Mouse (Mus musculus) ES-E14 (cell line): ENCODE measurements around the gene Rora. TPM values are rescaled to one million over a fixed set of nuclear protein-coding genes. Genes with fewer than 3 reads are reported as not detected.

ENCODE experiments used
- DNase-seq: peaks from one replicate; pipeline ENCODE4 v3.0.0-alpha.2; 2013; ENCODE audit warnings: low read depth, low spot score
- H3K27ac ChIP-seq: 2 replicates; pipeline ENCODE4 v1.5.1; 2012; ENCODE audit warnings: low read depth, mild to moderate bottlenecking, low read length, moderate library complexity, mixed read lengths; ENCODE audit not compliant: poor library complexity, insufficient read depth, severe bottlenecking
- H3K36me3 ChIP-seq: 2 replicates; pipeline ENCODE4 v1.6.1; 2012; ENCODE audit warnings: mild to moderate bottlenecking, low read length, moderate library complexity, mixed read lengths; ENCODE audit not compliant: control insufficient read depth, poor library complexity, insufficient read depth, severe bottlenecking
- H3K4me1 ChIP-seq, 2 experiments: fragments of 150-350 bp in 1 of 2; sonication (generic) in 1 of 2; 2 replicates each; pipeline ENCODE4 v1.6.1; 2012; ENCODE audit warnings: low read length in 2 of 2, mild to moderate bottlenecking in 1 of 2, mixed read lengths in 1 of 2; ENCODE audit not compliant: control insufficient read depth in 2 of 2, insufficient read depth in 2 of 2, poor library complexity in 1 of 2
- H3K4me3 ChIP-seq, 2 experiments: fragments of 150-350 bp in 1 of 2; sonication (generic) in 1 of 2; 2 replicates each; pipeline ENCODE4 v1.5.1; 2012; ENCODE audit warnings: low read length in 2 of 2, low read depth in 1 of 2, mild to moderate bottlenecking in 1 of 2, mixed read lengths in 1 of 2; ENCODE audit not compliant: insufficient read depth in 1 of 2, poor library complexity in 1 of 2, severe bottlenecking in 1 of 2
- H3K9ac ChIP-seq: 2 replicates; pipeline ENCODE4 v1.6.1; 2012; ENCODE audit warnings: low read depth, mild to moderate bottlenecking, low read length, mixed read lengths; ENCODE audit not compliant: poor library complexity, insufficient read depth, severe bottlenecking
- H3K9me3 ChIP-seq: fragments of 150-350 bp; sonication (generic); 2 replicates; pipeline ENCODE4 v1.6.1; 2012; ENCODE audit warnings: low read depth, mild to moderate bottlenecking, low read length; ENCODE audit not compliant: control insufficient read depth, insufficient read depth
- CHD2 ChIP-seq: IDR thresholded peaks from 2 replicates; pipeline ENCODE4 v1.6.1; 2014; ENCODE audit warnings: mild to moderate bottlenecking, low read depth, low read length, inconsistent platforms
- HCFC1 ChIP-seq: IDR thresholded peaks from 2 replicates; pipeline ENCODE4 v1.6.1; 2012; ENCODE audit warnings: low read length, inconsistent platforms, borderline replicate concordance; ENCODE audit not compliant: insufficient read depth
- MAFK ChIP-seq: IDR thresholded peaks from 2 replicates; pipeline ENCODE4 v1.6.1; 2014; ENCODE audit warnings: mild to moderate bottlenecking, low read depth, low read length, inconsistent platforms; ENCODE audit not compliant: insufficient read depth
- ZC3H11A ChIP-seq: IDR thresholded peaks from 2 replicates; pipeline ENCODE4 v1.6.1; 2012; ENCODE audit warnings: low read depth, mild to moderate bottlenecking, inconsistent platforms, low read length, borderline replicate concordance
- ZNF384 ChIP-seq: IDR thresholded peaks from 2 replicates; pipeline ENCODE4 v1.6.1; 2012; ENCODE audit warnings: low read depth, low read length, inconsistent platforms
- in situ Hi-C, 2 experiments: fragments of 600-800 bp; cut with MboI; formaldehyde crosslinking; loops; one replicate each; pipeline ENCODE4 v1.15.1; 2025; ENCODE audit warnings: low sequenced_read_pairs in 2 of 2, inconsistent platforms in 1 of 2; ENCODE audit not compliant: unreplicated experiment in 2 of 2
- total RNA-seq: library from RNA; depleted of rRNA; stranded (reverse); fragments of 300-350 nt; gene quantifications from 2 replicates; pipeline ENCODE4 v1.2.3, GENCODE M21; 2012

Rora gene
- total RNA-seq, 1 experiment: 2.1 TPM

GRCm38 (mm10) chr9:68707636-68708035 lies 54.0 kb downstream of the Rora start:
- Histone ChIP-seq H3K4me1 (no peaks in the 10 kb centered on the region), H3K36me3 (no peaks in the 10 kb centered on the region), H3K4me3 (no peak overlapping the region), H3K9me3 (no peaks in the 10 kb centered on the region), H3K27ac (no peak overlapping the region), H3K9ac (no peak overlapping the region)
- TF ChIP-seq HCFC1 (no peak), ZC3H11A (no peak), ZNF384 (no peak), MAFK (no peak), CHD2 (no peak)
- DNase-seq: no peak
- in situ Hi-C loops: no loop called here

DNA sequence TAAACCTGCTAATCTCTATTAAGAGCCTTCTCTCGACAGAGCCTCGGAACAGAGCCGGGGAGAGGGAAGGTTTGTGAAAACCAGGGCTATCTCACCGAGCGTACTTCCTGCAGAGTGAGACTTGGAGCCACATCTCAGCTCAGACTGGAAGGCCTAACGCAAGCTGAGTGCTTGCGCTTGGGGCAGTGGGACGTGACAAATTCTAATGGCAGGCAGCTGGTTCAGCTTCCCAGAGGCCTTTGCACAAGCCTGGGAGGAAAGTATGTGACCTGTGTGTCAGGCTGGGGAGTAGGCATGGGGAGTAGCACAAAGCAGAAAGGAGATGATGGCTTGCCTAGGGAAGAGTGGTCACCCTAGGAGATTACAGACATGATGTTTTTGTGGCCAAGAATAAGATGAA lies 55.6 kb downstream of the Rora start:
- H3K4me3 ChIP-seq: no peak overlapping the region
- H3K36me3 ChIP-seq: no peaks in the 10 kb centered on the region
- DNase-seq: no peak
- H3K9me3 ChIP-seq: no peaks in the 10 kb centered on the region
- no peak overlapping the region for H3K27ac ChIP-seq
- in situ Hi-C loops: no loop called here
- no peaks in the 10 kb centered on the region for H3K4me1 ChIP-seq
- TF ChIP-seq MAFK (no peak), ZC3H11A (no peak), CHD2 (no peak), HCFC1 (no peak), ZNF384 (no peak)
- H3K9ac ChIP-seq: no peak overlapping the region

- no peak for TF ChIP-seq ZC3H11A
- no peak for TF ChIP-seq CHD2
- no peak for TF ChIP-seq ZNF384
- TF ChIP-seq HCFC1: no peak
- TF ChIP-seq MAFK: no peak
- in situ Hi-C loops: no loop called here
- H3K9me3 ChIP-seq: no peaks in the 10 kb centered on the region
- H3K4me3 ChIP-seq: no peak overlapping the region
- no peak for DNase-seq
- H3K27ac ChIP-seq: no peak overlapping the region
- no peaks in the 10 kb centered on the region for H3K4me1 ChIP-seq
- no peak overlapping the region for H3K9ac ChIP-seq
- no peaks in the 10 kb centered on the region for H3K36me3 ChIP-seq
Observed at GRCm38 (mm10) chr9:68710893-68711654, 57.5 kb downstream of the Rora start.

- Histone ChIP-seq H3K4me1 (no peaks in the 10 kb centered on the region), H3K4me3 (no peak overlapping the region), H3K9me3 (no peaks in the 10 kb centered on the region), H3K9ac (no peak overlapping the region), H3K27ac (no peak overlapping the region), H3K36me3 (no peaks in the 10 kb centered on the region)
- in situ Hi-C loops: no loop called here
- TF ChIP-seq ZC3H11A (peak; percentile 52; the same call in 1 of the 2 replicates), ZNF384 (no peak)
- DNase-seq: peak; percentile 65
Observed at GRCm38 (mm10) chr9:68716961-68717360, 63.4 kb downstream of the Rora start.

GRCm38 (mm10) chr9:68718427-68718826 lies 64.8 kb downstream of the Rora start:
- DNase-seq: no peak
- TF ChIP-seq CHD2 (no peak), HCFC1 (no peak), ZNF384 (no peak), ZC3H11A (no peak), MAFK (no peak)
- in situ Hi-C loops: no loop called here
- Histone ChIP-seq H3K9ac (no peak overlapping the region), H3K4me3 (no peak overlapping the region), H3K36me3 (no peaks in the 10 kb centered on the region), H3K9me3 (no peaks in the 10 kb centered on the region), H3K4me1 (no peaks in the 10 kb centered on the region), H3K27ac (no peak overlapping the region)
